Mouse (Mus musculus) spleen, adult 2 months (tissue): ENCODE data around the gene Lrmda.

Source experiments
- CTCF ChIP-seq: fragments of 200-500 bp; IDR thresholded peaks from 2 replicates; pipeline ENCODE4 v1.5.1; 2011; ENCODE audit warnings: mild to moderate bottlenecking, inconsistent platforms; ENCODE audit not compliant: insufficient read depth, insufficient read length, insufficient replicate concordance; ENCODE audit errors: extremely low read depth
- POLR2A ChIP-seq: fragments of 200-500 bp; IDR thresholded peaks from 2 replicates; pipeline ENCODE4 v1.6.1; 2011; ENCODE audit warnings: low read depth, low read length, inconsistent platforms

- TF ChIP-seq CTCF (no peak), POLR2A (no peak)
Observed at GRCm38 (mm10) chr14:22240315-22240714, 220.8 kb downstream of the Lrmda start.
